Mouse (Mus musculus) erythroblast, embryonic 14.5 days (primary cell): ENCODE data around the gene Ndufaf4.

Source experiments
- GATA1 ChIP-seq: IDR thresholded peaks from 2 replicates; pipeline ENCODE4 v1.6.1; 2012; ENCODE audit warnings: low read length, inconsistent platforms, mixed read lengths
- TAL1 ChIP-seq: IDR thresholded peaks from 3 replicates; pipeline ENCODE4 v1.6.1; 2012; ENCODE audit warnings: low read length, inconsistent platforms, mixed read lengths

DNA sequence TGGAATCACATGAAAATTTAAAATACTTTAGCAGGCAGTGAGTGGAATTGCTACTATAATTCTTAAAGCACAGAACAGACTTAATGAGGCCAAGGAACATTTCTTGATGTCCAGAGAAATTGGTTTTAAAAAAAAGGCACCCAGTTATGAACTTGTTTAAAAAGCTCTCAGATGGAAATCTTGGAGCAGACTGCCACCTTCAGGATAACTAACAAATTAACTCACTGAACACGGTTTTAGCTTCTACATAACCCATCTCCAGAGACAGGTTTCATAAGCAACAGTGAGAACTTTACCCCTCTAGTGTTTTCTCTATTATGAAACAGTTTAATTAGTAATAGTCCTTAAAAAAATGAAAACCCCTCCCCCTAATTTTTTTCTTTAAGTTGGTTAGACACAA, 1.1 kb upstream of the Ndufaf4 start:
- TF ChIP-seq GATA1 (no peak), TAL1 (no peak)
